Mouse (Mus musculus): ENCODE data around the gene Echs1. TPM values are rescaled to one million over a fixed set of nuclear protein-coding genes. Genes with fewer than 3 reads are reported as not detected.

Gene Echs1
- polyA plus RNA-seq, 1 experiment, result 90.9 TPM

GRCm38 (mm10) chr7:140111943-140112342 lies 4.3 kb downstream of the Echs1 start:
- 38% methylated on average over 3 of the region's 3 CpGs for WGBS

GRCm38 (mm10) chr7:140104009-140104408 lies 12.3 kb downstream of the Echs1 start:
- DNase-seq, result no peak
- 79% methylated on average over 4 of the region's 4 CpGs for WGBS
- Histone ChIP-seq H3K27me3 (ENCODE audit: control insufficient read depth, insufficient read depth, low read length) (no peaks in the 10 kb centered on the region), H3K4me1 (ENCODE audit: control insufficient read depth, insufficient read depth, low read length) (peaks cover 3% of the 10 kb centered on the region; the same call in 1 of the 2 replicates), H3K27ac (ENCODE audit: insufficient read depth, low read length) (no peak overlapping the region), H3K4me3 (replicated peaks; ENCODE audit: insufficient read depth, low read depth, low read length) (no peak overlapping the region)
- TF ChIP-seq POLR2A (IDR thresholded peaks at IDR 0.05; ENCODE audit: borderline replicate concordance, insufficient read depth, low read length) (no peak), CTCF (IDR thresholded peaks at IDR 0.05; ENCODE audit: borderline replicate concordance, insufficient read depth, low read depth, low read length) (no peak)

More at GRCm38 (mm10) chr7:140111943-140112342, 4.3 kb downstream of the Echs1 start:
- no peak overlapping the region for H3K4me3 ChIP-seq (replicated peaks; ENCODE audit: insufficient read depth, low read depth, low read length)
- H3K27me3 ChIP-seq (ENCODE audit: control insufficient read depth, insufficient read depth, low read length), result no peaks in the 10 kb centered on the region
- TF ChIP-seq POLR2A (IDR thresholded peaks at IDR 0.05; ENCODE audit: borderline replicate concordance, insufficient read depth, low read length), result no peak
- TF ChIP-seq CTCF (IDR thresholded peaks at IDR 0.05; ENCODE audit: borderline replicate concordance, insufficient read depth, low read depth, low read length), result no peak
- no peak for DNase-seq
- no peak overlapping the region for H3K27ac ChIP-seq (ENCODE audit: insufficient read depth, low read length)
- H3K4me1 ChIP-seq (ENCODE audit: control insufficient read depth, insufficient read depth, low read length), result peaks cover under 1% of the 10 kb centered on the region

- Histone ChIP-seq H3K27ac (ENCODE audit: insufficient read depth, low read length) (peak within 1 kb of the TSS; percentile 89), H3K27me3 (ENCODE audit: control insufficient read depth, insufficient read depth, low read length) (no peaks in the 10 kb centered on the region), H3K4me3 (replicated peaks; ENCODE audit: insufficient read depth, low read depth, low read length) (peak within 1 kb of the TSS; percentile 92), H3K4me1 (ENCODE audit: control insufficient read depth, insufficient read depth, low read length) (peaks cover 3% of the 10 kb centered on the region; the same call in 1 of the 2 replicates)
- DNase-seq, result peak; percentile 89
- under 1% methylated on average over 30 of the region's 30 CpGs for WGBS
- peak; percentile 66 for TF ChIP-seq POLR2A (IDR thresholded peaks at IDR 0.05; ENCODE audit: borderline replicate concordance, insufficient read depth, low read length)
- no peak for TF ChIP-seq CTCF (IDR thresholded peaks at IDR 0.05; ENCODE audit: borderline replicate concordance, insufficient read depth, low read depth, low read length)
These were observed 14.0 kb downstream of the Echs1 start, which contains the start of gene Fuom for GRCm38 (mm10) chr7:140101993-140102860. Gene Fuom, minus strand, starts transcription at chr7:140102441.

DNA sequence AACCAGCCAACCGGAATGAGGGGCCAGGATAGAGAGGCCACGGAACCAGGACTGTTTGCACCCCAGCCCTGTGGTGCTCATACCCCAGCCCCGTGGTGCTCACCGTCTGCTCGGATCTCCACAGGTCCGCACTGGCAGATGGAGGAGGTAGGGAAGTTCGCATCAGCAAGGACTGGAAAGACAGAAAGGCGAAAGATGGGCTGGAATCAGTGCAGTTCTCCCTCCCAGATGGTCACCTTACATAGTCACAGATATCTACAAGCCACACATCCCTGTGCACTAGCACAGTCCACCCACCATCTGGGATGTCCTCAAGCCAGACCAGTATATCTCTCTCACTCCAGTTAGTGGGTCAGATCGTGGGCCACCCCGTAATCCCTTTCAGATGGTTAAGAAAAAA lies 14.8 kb downstream of the Echs1 start:
- H3K4me1 ChIP-seq (ENCODE audit: control insufficient read depth, insufficient read depth, low read length), result peaks cover 3% of the 10 kb centered on the region; the same call in 1 of the 2 replicates
- 24% methylated on average over 10 of the region's 10 CpGs for WGBS
- peak overlapping the region; percentile 92 for H3K4me3 ChIP-seq (replicated peaks; ENCODE audit: insufficient read depth, low read depth, low read length)
- peak overlapping the region; percentile 89 for H3K27ac ChIP-seq (ENCODE audit: insufficient read depth, low read length)
- TF ChIP-seq POLR2A (IDR thresholded peaks at IDR 0.05; ENCODE audit: borderline replicate concordance, insufficient read depth, low read length), result no peak
- TF ChIP-seq CTCF (IDR thresholded peaks at IDR 0.05; ENCODE audit: borderline replicate concordance, insufficient read depth, low read depth, low read length), result no peak
- H3K27me3 ChIP-seq (ENCODE audit: control insufficient read depth, insufficient read depth, low read length), result no peaks in the 10 kb centered on the region
- peak; percentile 46 to 59 for DNase-seq

DNA sequence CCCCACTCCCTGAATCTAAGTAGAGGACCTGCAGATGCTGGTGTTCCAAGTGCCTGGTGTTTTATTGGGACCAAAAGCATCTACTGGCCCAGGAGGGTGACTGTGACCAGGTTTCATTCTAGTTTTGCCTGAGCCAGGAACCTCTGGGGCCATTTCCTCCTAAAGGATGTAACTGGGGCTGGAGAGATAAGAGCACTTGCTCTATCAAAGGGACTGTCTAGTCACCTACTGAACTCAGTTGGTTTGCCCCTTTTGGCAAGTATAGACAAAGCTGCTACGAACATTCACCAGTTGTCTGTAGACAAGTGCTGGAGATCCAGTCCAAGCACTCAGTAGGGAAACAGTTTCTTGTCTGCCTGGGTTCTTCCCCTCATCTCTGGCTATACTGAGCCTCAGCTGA lies 17.8 kb downstream of the Echs1 start:
- 84% methylated on average over 1 of the region's 1 CpGs for WGBS
- Histone ChIP-seq H3K27me3 (ENCODE audit: control insufficient read depth, insufficient read depth, low read length) (no peaks in the 10 kb centered on the region), H3K27ac (ENCODE audit: insufficient read depth, low read length) (no peak overlapping the region), H3K4me1 (ENCODE audit: control insufficient read depth, insufficient read depth, low read length) (peaks cover 3% of the 10 kb centered on the region; the same call in 1 of the 2 replicates), H3K4me3 (replicated peaks; ENCODE audit: insufficient read depth, low read depth, low read length) (no peak overlapping the region)
- no peak for TF ChIP-seq POLR2A (IDR thresholded peaks at IDR 0.05; ENCODE audit: borderline replicate concordance, insufficient read depth, low read length)
- DNase-seq, result no peak

DNA sequence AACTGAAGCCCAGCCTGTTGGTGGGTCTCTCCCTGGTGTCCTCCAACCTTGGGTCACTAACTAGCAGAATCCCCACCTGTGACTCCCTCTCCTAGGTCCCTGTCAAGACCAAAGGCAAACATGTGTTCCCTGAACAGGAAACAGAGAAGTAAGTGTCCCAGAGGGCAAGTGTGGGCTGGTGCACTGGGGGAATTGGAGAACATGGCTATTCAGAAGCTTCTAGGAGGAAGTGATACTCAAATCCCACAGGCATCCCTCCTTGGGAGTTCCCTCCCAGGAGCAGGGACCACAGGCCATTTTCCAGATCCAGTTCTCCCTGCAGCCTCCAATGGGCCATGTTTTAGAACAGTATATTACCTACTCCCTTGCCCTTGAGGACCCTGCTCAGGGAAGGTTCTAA lies 20.2 kb downstream of the Echs1 start:
- Histone ChIP-seq H3K4me1 (ENCODE audit: control insufficient read depth, insufficient read depth, low read length) (0 out of 2 replicates have a peak, but pooled peaks cover 2% of the 10 kb centered on the region), H3K4me3 (replicated peaks; ENCODE audit: insufficient read depth, low read depth, low read length) (no peak overlapping the region), H3K27ac (ENCODE audit: insufficient read depth, low read length) (no peak overlapping the region), H3K27me3 (ENCODE audit: control insufficient read depth, insufficient read depth, low read length) (no peaks in the 10 kb centered on the region)
- DNase-seq, result no peak
- TF ChIP-seq CTCF (IDR thresholded peaks at IDR 0.05; ENCODE audit: borderline replicate concordance, insufficient read depth, low read depth, low read length) (no peak), POLR2A (IDR thresholded peaks at IDR 0.05; ENCODE audit: borderline replicate concordance, insufficient read depth, low read length) (no peak)

DNA sequence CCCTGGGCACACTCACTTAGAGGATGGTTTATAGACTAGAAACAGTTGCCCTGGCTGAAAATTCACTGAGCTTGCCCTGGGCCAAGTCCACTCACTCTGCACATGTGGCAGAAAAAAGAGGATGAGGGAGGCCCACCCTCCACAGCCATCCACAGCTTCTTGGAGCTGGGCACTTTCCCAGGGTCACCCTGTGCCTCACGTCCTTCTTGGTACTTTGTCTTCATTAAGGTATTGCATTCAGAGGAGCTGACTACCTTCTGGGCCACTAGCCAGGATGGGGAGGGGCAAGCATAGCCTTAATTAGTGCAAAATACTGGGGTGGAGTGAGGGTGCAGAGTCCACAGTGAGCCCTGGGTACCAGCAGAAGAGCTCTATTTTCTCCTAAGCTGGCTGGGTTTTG lies 20.7 kb downstream of the Echs1 start:
- no peak for TF ChIP-seq CTCF (IDR thresholded peaks at IDR 0.05; ENCODE audit: borderline replicate concordance, insufficient read depth, low read depth, low read length)
- TF ChIP-seq POLR2A (IDR thresholded peaks at IDR 0.05; ENCODE audit: borderline replicate concordance, insufficient read depth, low read length), result no peak
- Histone ChIP-seq H3K27me3 (ENCODE audit: control insufficient read depth, insufficient read depth, low read length) (no peaks in the 10 kb centered on the region), H3K4me3 (replicated peaks; ENCODE audit: insufficient read depth, low read depth, low read length) (no peak overlapping the region), H3K27ac (ENCODE audit: insufficient read depth, low read length) (no peak overlapping the region), H3K4me1 (ENCODE audit: control insufficient read depth, insufficient read depth, low read length) (no peaks in the 10 kb centered on the region)
- no peak for DNase-seq
- WGBS, result 25% methylated on average over 1 of the region's 1 CpGs

GRCm38 (mm10) chr7:140094954-140095353 lies 21.3 kb downstream of the Echs1 start:
- H3K4me3 ChIP-seq (replicated peaks; ENCODE audit: insufficient read depth, low read depth, low read length), result no peak overlapping the region
- TF ChIP-seq CTCF (IDR thresholded peaks at IDR 0.05; ENCODE audit: borderline replicate concordance, insufficient read depth, low read depth, low read length) (no peak), POLR2A (IDR thresholded peaks at IDR 0.05; ENCODE audit: borderline replicate concordance, insufficient read depth, low read length) (no peak)
- 51% methylated on average over 5 of the region's 5 CpGs for WGBS

More at GRCm38 (mm10) chr7:140094954-140095353, 21.3 kb downstream of the Echs1 start:
- H3K4me1 ChIP-seq (ENCODE audit: control insufficient read depth, insufficient read depth, low read length), result no peaks in the 10 kb centered on the region
- DNase-seq, result no peak
- H3K27ac ChIP-seq (ENCODE audit: insufficient read depth, low read length), result no peak overlapping the region
- no peaks in the 10 kb centered on the region for H3K27me3 ChIP-seq (ENCODE audit: control insufficient read depth, insufficient read depth, low read length)

All from cerebellum, adult 2 months (tissue).